Mouse (Mus musculus): ENCODE measurements around the gene Sec14l5. TPM values are rescaled to one million over a fixed set of nuclear protein-coding genes. Genes with fewer than 3 reads are reported as not detected.

Sec14l5 gene
- total and polyA plus RNA-seq, 2 experiments from 2014 or later = 0.08 to 0.48 TPM

GRCm38 (mm10) chr16:5119845-5120244 lies 27.1 kb upstream of the Sec14l5 start:
- TF ChIP-seq CTCF (IDR thresholded peaks at IDR 0.05; ENCODE audit: low read depth) = no peak
- Histone ChIP-seq H3K4me3 (ENCODE audit: low read depth, low read length) (no peak overlapping the region), H3K27ac (ENCODE audit: low read depth, low read length) (no peak overlapping the region), H3K9ac (no peak overlapping the region), H3K9me3 (ENCODE audit: low read length) (0 out of 2 replicates have a peak, but pooled peaks cover 4% of the 10 kb centered on the region), H3K36me3 (ENCODE audit: insufficient read depth) (no peaks in the 10 kb centered on the region), H3K27me3 (ENCODE audit: insufficient read depth, low read length) (no peaks in the 10 kb centered on the region), H3K4me2 (ENCODE audit: low read depth) (no peak overlapping the region), H3K4me1 (ENCODE audit: insufficient read depth) (no peaks in the 10 kb centered on the region)
- ATAC-seq (no peak), DNase-seq (no peak)
- WGBS = 79% methylated on average over 4 of the region's 4 CpGs

- ATAC-seq (no peak), DNase-seq (no peak)
- 0 out of 2 replicates have a peak, but pooled peaks cover 4% of the 10 kb centered on the region for H3K9me3 ChIP-seq (ENCODE audit: low read length)
- no peaks in the 10 kb centered on the region for H3K27me3 ChIP-seq (ENCODE audit: insufficient read depth, low read length)
- H3K36me3 ChIP-seq (ENCODE audit: insufficient read depth) = no peaks in the 10 kb centered on the region
- H3K4me1 ChIP-seq (ENCODE audit: insufficient read depth) = no peaks in the 10 kb centered on the region
- no peak for TF ChIP-seq CTCF (IDR thresholded peaks at IDR 0.05; ENCODE audit: low read depth)
- WGBS = 82% methylated on average over 6 of the region's 6 CpGs
- no peak overlapping the region for H3K27ac ChIP-seq (ENCODE audit: low read depth, low read length)
- no peak overlapping the region for H3K9ac ChIP-seq
- H3K4me2 ChIP-seq (ENCODE audit: low read depth) = no peak overlapping the region
- no peak overlapping the region for H3K4me3 ChIP-seq (ENCODE audit: low read depth, low read length)
Observed at GRCm38 (mm10) chr16:5123476-5123875, 23.4 kb upstream of the Sec14l5 start.

- Histone ChIP-seq H3K9me3 (ENCODE audit: low read length) (no peaks in the 10 kb centered on the region), H3K36me3 (ENCODE audit: insufficient read depth) (no peaks in the 10 kb centered on the region), H3K4me3 (ENCODE audit: low read depth, low read length) (no peak overlapping the region), H3K4me2 (ENCODE audit: low read depth) (no peak overlapping the region), H3K9ac (no peak overlapping the region), H3K27ac (ENCODE audit: low read depth, low read length) (no peak overlapping the region), H3K27me3 (ENCODE audit: insufficient read depth, low read length) (peaks cover 43% of the 10 kb centered on the region), H3K4me1 (ENCODE audit: insufficient read depth) (no peaks in the 10 kb centered on the region)
- 49% methylated on average over 2 of the region's 2 CpGs for WGBS
- no peak for DNase-seq
- ATAC-seq = no peak
- TF ChIP-seq CTCF (IDR thresholded peaks at IDR 0.05; ENCODE audit: low read depth) = no peak
Observed at GRCm38 (mm10) chr16:5130196-5130595, 16.7 kb upstream of the Sec14l5 start.

GRCm38 (mm10) chr16:5130766-5131165 lies 16.1 kb upstream of the Sec14l5 start:
- TF ChIP-seq CTCF (IDR thresholded peaks at IDR 0.05; ENCODE audit: low read depth) = no peak
- H3K4me3 ChIP-seq (ENCODE audit: low read depth, low read length) = no peak overlapping the region
- H3K4me2 ChIP-seq (ENCODE audit: low read depth) = no peak overlapping the region
- 12% methylated on average over 4 of the region's 4 CpGs for WGBS
- H3K4me1 ChIP-seq (ENCODE audit: insufficient read depth) = no peaks in the 10 kb centered on the region
- no peak overlapping the region for H3K27ac ChIP-seq (ENCODE audit: low read depth, low read length)
- ATAC-seq (peak; percentile 38; the same call in 1 of the 2 replicates), DNase-seq (no peak)
- H3K27me3 ChIP-seq (ENCODE audit: insufficient read depth, low read length) = peaks cover 43% of the 10 kb centered on the region
- H3K9ac ChIP-seq = no peak overlapping the region
- H3K9me3 ChIP-seq (ENCODE audit: low read length) = no peaks in the 10 kb centered on the region
- no peaks in the 10 kb centered on the region for H3K36me3 ChIP-seq (ENCODE audit: insufficient read depth)

GRCm38 (mm10) chr16:5131251-5131922 lies 15.5 kb upstream of the Sec14l5 start:
- no peak overlapping the region for H3K4me3 ChIP-seq (ENCODE audit: low read depth, low read length)
- no peak overlapping the region for H3K27ac ChIP-seq (ENCODE audit: low read depth, low read length)
- H3K4me1 ChIP-seq (ENCODE audit: insufficient read depth) = no peaks in the 10 kb centered on the region
- H3K9me3 ChIP-seq (ENCODE audit: low read length) = no peaks in the 10 kb centered on the region
- no peaks in the 10 kb centered on the region for H3K36me3 ChIP-seq (ENCODE audit: insufficient read depth)
- no peak overlapping the region for H3K4me2 ChIP-seq (ENCODE audit: low read depth)
- H3K27me3 ChIP-seq (ENCODE audit: insufficient read depth, low read length) = peaks cover 43% of the 10 kb centered on the region
- H3K9ac ChIP-seq = no peak overlapping the region
- DNase-seq (no peak), ATAC-seq (0 out of 2 replicates have a peak, but pooled peaks have one; percentile 14)
- no peak for TF ChIP-seq CTCF (IDR thresholded peaks at IDR 0.05; ENCODE audit: low read depth)
- whole genome bisulfite sequencing = 2% methylated on average over 25 of the region's 25 CpGs

- ATAC-seq (no peak), DNase-seq (no peak)
- 4% methylated on average over 39 of the region's 39 CpGs for WGBS
- no peak for TF ChIP-seq CTCF (IDR thresholded peaks at IDR 0.05; ENCODE audit: low read depth)
- H3K9ac ChIP-seq = no peak within 1 kb of the TSS
- peaks cover 43% of the 10 kb centered on the region for H3K27me3 ChIP-seq (ENCODE audit: insufficient read depth, low read length)
- peak within 1 kb of the TSS; percentile 44 for H3K4me2 ChIP-seq (ENCODE audit: low read depth)
- no peaks in the 10 kb centered on the region for H3K4me1 ChIP-seq (ENCODE audit: insufficient read depth)
- no peaks in the 10 kb centered on the region for H3K9me3 ChIP-seq (ENCODE audit: low read length)
- peak within 1 kb of the TSS; percentile 26 for H3K4me3 ChIP-seq (ENCODE audit: low read depth, low read length)
- no peak within 1 kb of the TSS for H3K27ac ChIP-seq (ENCODE audit: low read depth, low read length)
- H3K36me3 ChIP-seq (ENCODE audit: insufficient read depth) = no peaks in the 10 kb centered on the region
Observed at GRCm38 (mm10) chr16:5132401-5132801, 14.5 kb upstream of the Sec14l5 start, which contains the start of gene Ppl. Gene Ppl, minus strand, starts transcription at chr16:5132421.

- Histone ChIP-seq H3K36me3 (ENCODE audit: insufficient read depth) (no peaks in the 10 kb centered on the region), H3K4me1 (ENCODE audit: insufficient read depth) (no peaks in the 10 kb centered on the region), H3K9me3 (ENCODE audit: low read length) (no peaks in the 10 kb centered on the region), H3K27me3 (ENCODE audit: insufficient read depth, low read length) (peaks cover 35% of the 10 kb centered on the region), H3K9ac (no peak overlapping the region), H3K4me2 (ENCODE audit: low read depth) (no peak overlapping the region), H3K4me3 (ENCODE audit: low read depth, low read length) (no peak overlapping the region), H3K27ac (ENCODE audit: low read depth, low read length) (no peak overlapping the region)
- no peak for TF ChIP-seq CTCF (IDR thresholded peaks at IDR 0.05; ENCODE audit: low read depth)
- DNase-seq (no peak), ATAC-seq (no peak)
- 75% methylated on average over 14 of the region's 14 CpGs for WGBS
Observed at GRCm38 (mm10) chr16:5134623-5135330, 12.1 kb upstream of the Sec14l5 start.

Measured in forebrain, postnatal 0 days (tissue).